Mouse (Mus musculus) layer of hippocampus, adult 8-10 months (tissue): ENCODE measurements around the gene Tex14. TPM values are rescaled to one million over a fixed set of nuclear protein-coding genes. Genes with fewer than 3 reads are reported as not detected.
"Not testable (repeated sequence)": the region's sequence is repeated elsewhere in the genome, so short reads cannot be mapped to it uniquely, and the experiment has no call there.

ENCODE experiments used
- DNase-seq, 2 experiments: peaks; one replicate each; pipeline ENCODE4 v3.0.0; 2022; ENCODE audit warnings: low spot score in 2 of 2
- total RNA-seq, 4 experiments: library from RNA; stranded (reverse); gene quantifications; 2 replicates each; pipeline ENCODE4 v1.2.4; 2022

Gene Tex14
- total RNA-seq, 4 experiments from 2014 or later = 0.08 to 1.2 (median 0.53) TPM

DNA sequence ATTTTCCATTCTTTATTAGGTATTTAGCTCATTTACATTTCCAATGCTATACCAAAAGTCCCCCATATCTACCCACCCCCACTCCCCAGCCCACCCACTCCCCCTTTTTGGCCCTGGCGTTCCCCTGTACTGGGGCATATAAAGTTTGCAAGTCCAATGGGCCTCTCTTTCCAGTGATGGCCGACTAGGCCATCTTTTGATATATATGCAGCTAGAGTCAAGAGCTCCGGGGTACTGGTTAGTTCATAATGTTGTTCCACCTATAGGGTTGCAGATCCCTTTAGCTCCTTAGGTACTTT lies 66.8 kb downstream of the Tex14 start:
- not testable (repeated sequence) for DNase-seq

DNA sequence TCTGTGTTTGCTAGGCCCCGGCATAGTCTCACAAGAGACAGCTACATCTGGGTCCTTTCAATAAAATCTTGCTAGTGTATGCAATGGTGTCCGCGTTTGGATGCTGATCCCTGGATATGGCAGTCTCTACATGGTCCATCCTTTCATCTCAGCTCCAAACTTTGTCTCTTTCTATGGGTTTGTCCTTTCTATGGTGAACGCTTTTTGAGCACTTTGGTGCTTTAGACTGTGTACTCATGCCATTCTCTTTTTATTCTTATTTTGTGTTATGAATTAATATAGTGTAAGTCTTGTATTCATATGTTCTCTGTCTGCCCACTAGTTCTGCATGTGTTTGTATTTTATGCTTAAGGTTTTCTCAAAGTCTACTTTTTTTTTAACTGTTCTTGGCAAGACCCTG lies 67.2 kb downstream of the Tex14 start:
- not testable (repeated sequence) for DNase-seq

DNA sequence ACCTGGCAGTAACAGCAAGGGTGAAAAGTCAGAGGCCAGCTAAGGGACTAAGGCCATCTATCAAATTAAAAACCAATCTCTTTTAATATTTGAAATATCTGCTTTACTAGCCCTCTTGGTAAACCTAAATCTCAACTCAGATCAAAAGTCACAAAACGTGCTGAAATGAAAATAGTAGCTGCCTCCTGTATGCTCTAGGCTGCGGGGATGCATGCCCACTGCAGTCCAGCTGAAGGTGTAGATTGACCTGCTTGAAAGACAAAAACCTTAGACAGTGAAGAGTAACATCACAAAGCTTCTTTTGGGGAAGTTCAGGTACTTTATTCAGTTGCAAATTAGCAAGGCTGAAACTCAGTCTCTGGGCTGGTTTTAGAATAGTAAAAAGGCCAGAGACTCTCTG lies 74.3 kb downstream of the Tex14 start:
- DNase-seq = not testable (repeated sequence)

GRCm38 (mm10) chr11:87483796-87484326 lies 79.0 kb downstream of the Tex14 start:
- no peak for DNase-seq

DNA sequence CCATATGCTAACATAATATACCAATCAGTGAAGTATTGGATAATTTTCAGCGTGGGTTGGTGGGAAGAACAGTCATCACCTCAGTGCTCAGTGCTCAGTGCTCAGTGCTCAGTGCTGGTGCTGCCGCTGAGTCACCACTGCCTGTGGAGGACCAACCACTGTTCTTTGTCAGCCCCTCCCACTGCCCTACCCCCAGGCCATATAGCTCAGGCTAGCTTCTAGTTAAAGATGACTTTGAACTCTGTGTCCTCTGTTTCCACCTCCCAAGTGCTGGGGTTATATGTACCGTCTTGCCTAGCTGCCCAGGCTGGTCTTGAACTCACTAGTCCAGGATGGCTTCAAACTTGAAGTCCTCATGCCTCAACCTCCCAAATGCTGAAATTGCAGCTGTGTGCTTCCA lies 84.1 kb downstream of the Tex14 start:
- no peak for DNase-seq

- DNase-seq = no peak
These were observed 99.9 kb downstream of the Tex14 start for GRCm38 (mm10) chr11:87504690-87505214.

DNA sequence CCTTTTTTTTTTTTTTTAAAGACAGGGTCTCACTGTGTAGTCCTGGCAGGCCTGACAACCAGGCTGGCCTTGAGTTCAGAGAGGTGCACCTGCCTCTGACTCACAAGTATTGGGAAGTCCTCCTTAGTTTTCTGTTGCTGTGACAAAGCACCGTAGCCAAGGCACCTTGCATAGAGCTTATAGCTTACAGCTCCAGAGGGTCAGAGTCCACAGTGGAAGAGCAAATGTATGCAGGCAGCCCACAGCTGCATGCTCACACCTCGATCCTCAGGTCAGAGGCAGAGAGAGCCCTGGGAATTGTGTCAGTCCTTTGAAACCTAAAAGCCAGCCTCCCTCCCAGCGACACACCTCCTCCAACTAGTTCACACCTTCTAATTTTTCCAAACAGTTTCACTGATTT lies 101.6 kb downstream of the Tex14 start:
- DNase-seq = no peak

GRCm38 (mm10) chr11:87507043-87507442 lies 102.2 kb downstream of the Tex14 start:
- DNase-seq = no peak

GRCm38 (mm10) chr11:87519260-87519659 lies 114.4 kb downstream of the Tex14 start:
- no peak for DNase-seq

- no peak for DNase-seq
These were observed 118.6 kb downstream of the Tex14 start for GRCm38 (mm10) chr11:87523466-87523865.

DNA sequence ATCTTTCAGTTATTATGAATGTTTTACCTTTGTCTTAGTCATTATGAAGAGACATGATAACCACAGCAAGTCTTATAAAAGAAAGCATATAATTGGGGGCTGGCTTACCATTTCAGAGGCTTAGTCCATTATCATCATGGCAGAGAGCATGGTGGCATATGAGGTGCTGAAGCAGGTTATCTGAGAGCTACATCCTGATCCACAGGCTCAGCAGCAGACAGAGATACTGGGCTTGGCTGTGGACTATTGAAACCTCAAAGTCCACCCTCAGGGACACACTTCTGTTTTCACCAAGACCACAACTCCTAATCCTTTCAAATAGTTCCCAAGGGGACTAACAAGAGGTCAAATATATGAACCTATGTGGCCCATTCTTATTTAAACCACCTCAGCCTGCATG lies 119.1 kb downstream of the Tex14 start:
- DNase-seq = no peak

- DNase-seq = no peak
These were observed 119.9 kb downstream of the Tex14 start for GRCm38 (mm10) chr11:87524780-87525179.

GRCm38 (mm10) chr11:87527364-87527763 lies 122.5 kb downstream of the Tex14 start:
- no peak for DNase-seq

- no peak for DNase-seq
These were observed 123.1 kb downstream of the Tex14 start for GRCm38 (mm10) chr11:87527990-87528389.

GRCm38 (mm10) chr11:87531695-87532094 lies 126.8 kb downstream of the Tex14 start:
- no peak for DNase-seq

DNA sequence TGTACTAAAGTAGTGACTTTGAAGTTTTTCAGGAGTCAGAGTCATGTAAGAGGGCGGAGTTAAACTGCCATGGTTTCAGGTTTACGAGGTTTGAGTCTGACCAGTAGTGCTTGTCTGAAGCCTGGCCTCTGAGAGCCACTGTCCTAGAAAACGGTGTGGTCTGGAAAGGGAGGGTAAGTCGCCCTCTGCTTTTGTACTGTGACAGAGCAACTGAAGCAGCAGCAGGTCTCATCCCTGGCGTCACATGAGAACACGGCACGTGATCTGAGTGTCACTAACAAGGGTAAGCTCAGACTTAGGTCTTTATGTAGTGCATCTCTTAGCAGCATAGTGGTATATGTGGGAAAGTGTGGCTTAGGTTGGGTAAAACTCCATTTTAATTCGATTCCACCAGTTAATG lies 137.4 kb downstream of the Tex14 start:
- DNase-seq = no peak

DNA sequence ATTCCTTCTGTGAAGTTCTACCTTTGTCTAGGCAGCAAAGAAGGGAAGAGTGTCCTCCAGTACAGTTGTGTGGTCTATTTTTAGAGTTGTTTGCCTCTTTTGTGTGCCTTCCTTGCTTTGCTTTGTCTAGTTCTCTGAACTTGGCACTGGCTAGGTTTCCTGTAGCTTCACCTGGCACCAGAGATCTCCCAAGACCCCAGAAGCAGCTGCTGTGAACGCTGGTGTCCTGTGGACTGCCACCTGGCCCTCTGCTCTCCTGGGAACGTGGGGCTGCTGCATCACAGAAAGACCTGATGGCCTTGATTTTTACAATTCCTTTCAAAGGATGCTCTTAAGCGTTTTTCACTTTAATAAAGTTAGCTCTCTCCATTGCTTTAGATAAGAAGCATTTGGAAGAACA lies 138.0 kb downstream of the Tex14 start:
- DNase-seq = no peak

DNA sequence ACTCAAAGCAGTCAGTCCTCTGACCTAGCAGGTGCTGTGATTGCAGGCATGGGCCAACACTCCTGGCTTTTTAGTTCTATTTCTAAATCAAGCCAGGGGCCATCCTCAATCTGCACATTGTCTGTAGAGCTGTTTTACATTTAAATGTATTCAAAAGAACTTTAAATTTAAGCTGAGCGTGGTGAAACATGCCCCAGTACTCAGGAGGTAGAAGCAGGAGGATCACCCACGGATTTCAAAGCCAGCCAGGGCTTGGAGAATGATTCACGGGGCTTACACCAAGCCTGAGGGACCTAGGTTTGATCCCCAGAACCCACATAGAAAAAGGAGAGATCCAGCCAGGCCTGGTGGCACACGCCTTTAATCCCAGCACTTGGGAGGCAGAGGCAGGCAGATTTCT lies 148.5 kb downstream of the Tex14 start:
- no peak for DNase-seq

DNA sequence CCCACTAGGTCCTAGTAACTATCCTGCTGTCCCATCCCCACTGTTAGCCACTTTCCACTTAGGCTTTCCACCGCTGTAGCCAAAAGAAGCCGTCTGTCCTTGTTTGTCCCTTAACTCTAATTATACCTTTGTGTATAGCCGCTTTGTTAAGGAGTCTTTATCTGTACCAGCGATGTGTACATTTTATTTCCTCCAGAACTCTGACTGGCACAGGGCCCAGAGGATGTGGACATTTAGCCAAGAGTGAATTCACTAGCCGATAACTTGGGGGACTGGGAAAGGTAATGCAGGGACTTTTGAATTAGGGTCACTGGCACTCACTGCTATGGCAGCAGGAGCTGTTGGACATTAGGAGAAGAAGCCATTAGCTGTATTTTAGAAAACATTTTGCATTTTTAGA lies 149.5 kb downstream of the Tex14 start:
- DNase-seq = no peak

- DNase-seq = no peak
These were observed 150.3 kb downstream of the Tex14 start for GRCm38 (mm10) chr11:87555106-87555703.

DNA sequence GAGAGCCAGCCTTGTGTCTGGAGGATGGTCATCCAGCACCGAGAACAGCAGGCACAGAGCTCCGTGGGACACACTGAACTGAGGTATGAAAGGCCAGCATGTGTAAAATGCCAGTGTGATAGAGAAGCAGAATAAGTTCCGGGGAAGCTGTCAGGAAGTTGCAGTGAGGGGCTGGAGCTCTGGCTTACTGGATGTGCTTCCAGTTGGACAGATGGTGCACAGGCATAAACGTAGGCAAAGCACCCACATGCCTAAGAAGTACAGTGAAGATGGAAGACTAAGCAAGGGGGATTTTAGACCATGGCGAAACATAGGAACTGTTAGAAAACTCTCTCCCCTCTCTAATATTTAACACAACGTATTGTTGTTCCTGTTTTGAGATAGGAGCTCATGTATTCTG lies 156.3 kb downstream of the Tex14 start:
- DNase-seq = no peak

GRCm38 (mm10) chr11:87566501-87566900 lies 161.6 kb downstream of the Tex14 start, which contains the start of gene Gm11492:
Gm11492 (plus strand) TSS chr11:87566653.
- no peak for DNase-seq

DNA sequence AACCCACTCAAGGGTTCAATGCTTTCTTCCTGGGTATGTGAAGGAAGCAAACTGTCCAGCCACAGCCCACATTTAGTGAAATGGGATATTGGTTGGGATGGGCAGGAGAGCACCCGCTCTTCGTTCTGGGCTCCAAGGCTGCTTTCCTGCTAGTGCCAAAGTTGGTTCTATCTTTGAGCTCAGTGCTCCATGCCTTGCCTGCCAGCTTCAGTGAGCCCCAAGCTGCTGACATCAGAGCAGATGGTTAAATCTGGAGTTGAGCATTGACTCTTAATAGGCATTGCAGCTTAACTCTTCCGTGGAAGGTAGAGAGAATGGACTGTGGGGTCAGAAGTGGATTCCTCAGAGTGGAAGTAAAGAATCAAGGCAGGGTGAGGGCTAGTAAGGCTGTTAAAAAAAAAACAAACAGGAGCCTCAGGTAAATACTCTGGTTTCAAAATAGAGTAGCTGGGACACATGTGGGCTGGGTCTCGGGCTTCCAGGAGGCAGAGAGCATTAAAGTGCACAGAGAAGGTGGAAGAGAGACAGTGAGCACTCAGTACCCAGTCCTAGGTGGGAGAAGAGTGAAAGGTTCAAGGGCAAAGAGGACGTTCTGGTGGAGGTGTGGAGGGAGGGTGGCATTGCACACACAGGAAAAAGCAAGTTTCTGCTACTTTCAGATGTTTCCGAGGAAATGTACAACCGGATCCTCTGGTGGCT lies 163.5 kb downstream of the Tex14 start, which contains the start of gene Sept4:
TSS of gene Sept4 (plus strand) at position 649 of the 699 bp plus-strand sequence.
- DNase-seq = no peak
